Mouse (Mus musculus) forebrain, embryonic 15.5 days (tissue): Measurements from ENCODE around the gene Cntnap5b. TPM values are rescaled to one million over a fixed set of nuclear protein-coding genes. Genes with fewer than 3 reads are reported as not detected.

Experiments used
- ATAC-seq: fragments of 200-750 bp; cut with Nextera tagmentation; replicated peaks from 2 replicates; pipeline ENCODE4 v1.8.0; 2017; ENCODE audit warnings: mild to moderate bottlenecking, moderate TSS enrichment, moderate library complexity
- H3K27ac ChIP-seq: fragments of 300-500 bp; sonication (generic); replicated peaks from 2 replicates; pipeline ENCODE4 v1.5.1; 2015; ENCODE audit warnings: mild to moderate bottlenecking, inconsistent platforms
- H3K27me3 ChIP-seq: fragments of 300-500 bp; sonication (generic); 2 replicates; pipeline ENCODE4 v1.6.1; 2015; ENCODE audit warnings: inconsistent platforms
- H3K36me3 ChIP-seq: fragments of 300-500 bp; sonication (generic); 2 replicates; pipeline ENCODE4 v1.6.1; 2015; ENCODE audit warnings: mild to moderate bottlenecking, inconsistent platforms
- H3K4me1 ChIP-seq: fragments of 300-500 bp; sonication (generic); 2 replicates; pipeline ENCODE4 v1.6.1; 2015; ENCODE audit warnings: inconsistent platforms
- H3K4me2 ChIP-seq: fragments of 300-500 bp; sonication (generic); replicated peaks from 2 replicates; pipeline ENCODE4 v1.6.1; 2015; ENCODE audit warnings: mild to moderate bottlenecking, inconsistent platforms
- H3K4me3 ChIP-seq: fragments of 300-500 bp; sonication (generic); 2 replicates; pipeline ENCODE4 v1.5.1; 2015; ENCODE audit warnings: mild to moderate bottlenecking, inconsistent platforms
- H3K9ac ChIP-seq: fragments of 300-500 bp; sonication (generic); replicated peaks from 2 replicates; pipeline ENCODE4 v1.6.1; 2015; ENCODE audit warnings: mild to moderate bottlenecking, inconsistent platforms
- H3K9me3 ChIP-seq: fragments of 300-500 bp; sonication (generic); 2 replicates; pipeline ENCODE4 v1.6.1; 2016; ENCODE audit warnings: inconsistent platforms
- WGBS: fragments of 180-500 bp; shearing (Covaris S2); methylation state at CpG from one replicate; pipeline ENCODE4 v1.1.7; 2015; ENCODE audit warnings: mixed read lengths; 5-methylcytosine and 5-hydroxymethylcytosine counted together
- polyA plus RNA-seq: library from polyadenylated mRNA; unstranded; fragments of >200 nt; fragmentation: Nextera tagmentation; extraction: Ambion mirVana; gene quantifications from 2 replicates; pipeline ENCODE4 v1.2.1, GENCODE M21; 2015

Cntnap5b gene
- 1.2 and 1.6 TPM in 2 replicates for polyA plus RNA-seq

DNA sequence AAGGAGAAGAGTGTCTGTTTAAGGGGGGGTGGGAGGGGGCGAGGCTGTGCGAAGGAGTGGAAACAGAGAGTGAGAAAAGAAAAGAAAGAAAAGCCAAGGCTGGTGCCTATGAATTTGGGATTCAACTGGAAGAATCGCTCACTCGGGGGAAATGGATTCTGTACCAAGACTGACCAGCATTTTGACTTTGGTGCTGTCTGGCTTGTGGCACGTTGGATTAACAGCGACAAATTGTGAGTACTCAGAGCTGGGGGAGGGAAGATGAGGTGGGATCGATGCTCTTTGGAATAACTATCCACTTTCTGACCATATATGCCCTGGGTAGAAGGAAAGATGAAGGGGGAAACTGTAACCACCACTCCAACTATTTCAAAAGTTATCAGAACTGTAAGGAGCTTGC is at the start of gene Cntnap5b:
Gene Cntnap5b, plus strand, starts transcription at position 152 of the 400 bp plus-strand sequence.
- H3K4me1 ChIP-seq: peaks cover 5% of the 10 kb centered on the region; the same call in 1 of the 2 replicates
- WGBS: 24% methylated on average over 7 of the region's 7 CpGs
- peak within 1 kb of the TSS; percentile 36 for H3K9ac ChIP-seq
- no peaks in the 10 kb centered on the region for H3K9me3 ChIP-seq
- ATAC-seq: peak; percentile 17
- H3K4me3 ChIP-seq: peak within 1 kb of the TSS; percentile 42
- peak within 1 kb of the TSS; percentile 50 for H3K4me2 ChIP-seq
- H3K27me3 ChIP-seq: no peaks in the 10 kb centered on the region
- H3K36me3 ChIP-seq: no peaks in the 10 kb centered on the region
- no peak within 1 kb of the TSS for H3K27ac ChIP-seq

DNA sequence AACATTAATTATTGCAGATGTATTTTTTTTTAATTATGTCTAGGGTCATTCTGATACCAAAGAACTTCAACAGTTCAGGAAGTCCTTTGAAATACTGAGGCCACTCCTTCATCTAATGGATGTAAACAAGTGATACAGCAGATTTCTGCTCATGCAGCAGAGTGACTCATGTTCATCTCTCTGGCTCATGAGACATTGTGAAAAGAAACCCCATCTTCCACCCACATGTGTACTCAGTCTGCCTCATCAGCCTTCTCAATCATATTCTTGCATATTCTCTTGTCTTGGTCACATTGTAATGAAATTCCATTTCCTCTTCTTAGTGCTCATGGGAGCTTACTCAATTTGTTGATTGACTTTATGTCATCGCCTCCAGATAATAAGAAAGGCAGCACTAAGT is 12.6 kb upstream of the Cntnap5b start:
- Histone ChIP-seq H3K9me3 (no peaks in the 10 kb centered on the region), H3K27ac (no peak overlapping the region), H3K4me1 (no peaks in the 10 kb centered on the region), H3K36me3 (no peaks in the 10 kb centered on the region), H3K9ac (no peak overlapping the region), H3K27me3 (no peaks in the 10 kb centered on the region), H3K4me2 (no peak overlapping the region), H3K4me3 (no peak overlapping the region)
- no peak for ATAC-seq
- WGBS: 100% methylated on average over 1 of the region's 1 CpGs

DNA sequence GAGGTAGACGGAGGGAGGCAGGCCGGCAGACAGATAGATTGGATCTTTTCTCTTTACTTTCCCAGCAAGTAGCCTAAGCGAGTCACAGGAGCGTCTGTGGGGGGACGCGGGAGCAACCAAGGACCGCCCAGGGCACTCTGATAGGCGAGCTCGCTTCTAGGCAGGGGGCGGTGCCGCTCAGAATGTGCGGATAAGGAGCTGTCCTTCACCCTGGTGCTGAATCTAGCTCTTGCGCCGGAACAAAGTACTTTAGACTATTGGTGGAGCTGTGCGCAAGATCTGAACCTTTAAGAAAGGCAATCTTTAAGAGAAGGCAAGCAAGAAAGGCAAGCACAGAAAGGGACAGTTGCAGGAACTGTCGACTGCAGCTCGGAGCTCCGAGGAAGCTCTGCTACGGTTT is 382 bp upstream of the Cntnap5b start:
- peak overlapping the region; percentile 36 for H3K9ac ChIP-seq
- H3K4me3 ChIP-seq: peak overlapping the region; percentile 42

DNA sequence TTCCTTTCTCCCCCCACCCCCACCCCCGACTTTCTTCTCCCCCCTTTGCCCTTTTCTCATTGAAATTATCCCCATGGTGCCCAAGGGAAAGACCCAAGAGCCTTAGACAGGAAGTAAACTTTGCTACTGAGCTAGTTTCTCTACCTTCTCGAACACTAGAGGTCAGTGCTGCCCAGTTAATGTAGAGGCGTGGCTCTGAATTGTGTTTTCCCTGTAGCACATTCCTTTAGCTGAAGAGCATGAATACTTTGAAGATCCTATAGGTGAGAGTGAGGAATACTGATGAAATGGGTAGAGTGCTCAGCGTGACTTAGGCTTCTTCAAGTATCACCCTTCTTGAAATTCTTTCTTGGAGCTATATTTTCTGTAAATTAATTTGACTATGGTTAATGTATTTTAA is 1.6 kb downstream of the Cntnap5b start:
- Histone ChIP-seq H3K9me3 (no peaks in the 10 kb centered on the region), H3K9ac (no peak overlapping the region), H3K27ac (no peak overlapping the region), H3K36me3 (no peaks in the 10 kb centered on the region), H3K4me2 (no peak overlapping the region), H3K4me3 (peak overlapping the region; percentile 14), H3K27me3 (no peaks in the 10 kb centered on the region), H3K4me1 (peaks cover 5% of the 10 kb centered on the region; the same call in 1 of the 2 replicates)
- whole genome bisulfite sequencing: 6% methylated on average over 4 of the region's 4 CpGs
- ATAC-seq: 0 out of 2 replicates have a peak, but pooled peaks have one; percentile 18

More for the DNA sequence above, 382 bp upstream of the Cntnap5b start:
- Histone ChIP-seq H3K9me3 (no peaks in the 10 kb centered on the region), H3K27ac (no peak overlapping the region), H3K27me3 (no peaks in the 10 kb centered on the region), H3K36me3 (no peaks in the 10 kb centered on the region), H3K4me2 (peak overlapping the region; percentile 50), H3K4me1 (peaks cover 5% of the 10 kb centered on the region; the same call in 1 of the 2 replicates)
- under 1% methylated on average over 19 of the region's 19 CpGs for WGBS
- ATAC-seq: peak; percentile 96

DNA sequence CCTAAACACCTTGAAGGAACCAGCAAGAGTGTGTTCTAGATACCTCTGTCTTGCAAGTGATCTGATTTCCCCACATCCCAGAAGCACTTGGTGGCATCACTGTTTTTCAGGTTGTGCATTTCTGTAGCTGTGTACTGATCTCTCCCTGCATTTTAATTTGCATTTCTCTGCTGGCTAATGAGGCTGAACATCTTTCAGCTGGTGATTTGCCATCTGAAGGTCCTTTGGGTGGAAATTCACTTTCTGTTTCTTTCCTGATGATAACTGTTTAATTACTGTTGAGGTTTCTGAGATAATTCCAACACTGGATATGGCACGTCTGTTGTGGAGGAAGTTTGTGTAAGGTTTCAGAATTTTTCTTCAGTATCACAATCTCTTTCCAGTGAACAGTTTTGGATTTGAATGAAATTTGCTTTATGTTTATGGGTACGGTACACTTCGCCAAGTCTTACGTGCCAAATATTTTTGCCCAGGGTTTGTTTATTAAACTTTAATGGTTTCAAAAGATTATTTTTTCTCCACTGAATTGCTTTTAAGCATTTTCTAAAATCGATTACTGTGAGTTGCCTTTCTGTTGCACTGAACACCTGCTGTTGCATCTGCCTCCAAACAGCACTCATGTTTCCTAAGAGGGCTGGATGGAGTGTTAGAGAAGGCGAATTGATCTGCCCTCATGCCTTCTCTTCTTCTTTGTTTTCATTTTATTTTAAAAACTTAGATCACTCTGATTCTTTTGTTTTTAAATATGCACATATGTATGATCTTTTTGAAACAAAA is 41.0 kb downstream of the Cntnap5b start:
- Histone ChIP-seq H3K9ac (no peak overlapping the region), H3K27ac (no peak overlapping the region), H3K4me2 (no peak overlapping the region), H3K27me3 (no peaks in the 10 kb centered on the region), H3K9me3 (no peaks in the 10 kb centered on the region), H3K4me3 (no peak overlapping the region), H3K36me3 (no peaks in the 10 kb centered on the region), H3K4me1 (no peaks in the 10 kb centered on the region)
- WGBS: 80% methylated on average over 6 of the region's 6 CpGs
- ATAC-seq: no peak

DNA sequence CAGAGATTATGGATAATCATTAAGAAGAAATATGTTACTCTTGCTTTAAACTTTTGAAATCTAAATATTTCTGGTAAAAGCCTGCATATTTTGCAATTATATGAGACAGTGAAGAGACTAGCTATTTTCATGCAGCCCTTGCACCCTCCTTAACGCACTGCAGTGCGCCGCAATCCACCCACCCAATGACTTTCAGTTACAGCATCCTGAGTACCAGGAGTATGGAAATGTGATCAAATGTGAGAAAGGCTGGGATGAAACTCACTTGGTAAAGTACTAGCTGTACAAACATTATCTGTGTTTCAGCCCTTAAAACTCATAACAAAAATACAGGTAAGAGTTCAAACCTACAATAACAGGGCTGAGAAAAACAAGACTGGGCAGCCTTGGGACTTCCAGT is 99.8 kb downstream of the Cntnap5b start:
- no peak for ATAC-seq
- 94% methylated on average over 3 of the region's 3 CpGs for WGBS
- H3K4me3 ChIP-seq: no peak overlapping the region

DNA sequence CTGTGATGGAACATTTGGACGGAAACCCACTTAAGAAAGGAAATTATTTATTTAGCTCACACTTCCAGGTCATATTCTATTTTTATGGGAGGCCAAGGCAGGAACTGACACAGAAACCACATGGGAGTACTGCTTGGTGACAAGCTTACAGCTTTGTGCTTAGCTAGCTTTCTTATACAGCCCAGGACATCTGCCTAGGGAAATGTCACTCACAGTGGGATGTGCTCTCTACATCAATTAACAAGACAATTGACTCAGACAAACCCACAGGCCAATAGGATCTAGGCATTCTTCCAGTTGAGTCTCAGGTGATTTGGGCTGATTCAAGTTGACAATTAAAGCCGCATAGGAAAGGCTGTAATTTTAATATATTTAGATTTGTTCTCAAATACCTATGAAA is 135.2 kb downstream of the Cntnap5b start:
- H3K4me1 ChIP-seq: no peaks in the 10 kb centered on the region
- 68% methylated on average over 2 of the region's 2 CpGs for WGBS
- ATAC-seq: no peak
- H3K27ac ChIP-seq: no peak overlapping the region
- no peaks in the 10 kb centered on the region for H3K36me3 ChIP-seq
- H3K4me3 ChIP-seq: no peak overlapping the region
- H3K4me2 ChIP-seq: no peak overlapping the region
- H3K9ac ChIP-seq: no peak overlapping the region
- H3K27me3 ChIP-seq: no peaks in the 10 kb centered on the region
- H3K9me3 ChIP-seq: no peaks in the 10 kb centered on the region

More for the DNA sequence above, 99.8 kb downstream of the Cntnap5b start:
- H3K9ac ChIP-seq: no peak overlapping the region
- no peak overlapping the region for H3K27ac ChIP-seq
- no peaks in the 10 kb centered on the region for H3K9me3 ChIP-seq
- H3K36me3 ChIP-seq: no peaks in the 10 kb centered on the region
- H3K4me2 ChIP-seq: no peak overlapping the region
- H3K27me3 ChIP-seq: no peaks in the 10 kb centered on the region
- H3K4me1 ChIP-seq: no peaks in the 10 kb centered on the region

DNA sequence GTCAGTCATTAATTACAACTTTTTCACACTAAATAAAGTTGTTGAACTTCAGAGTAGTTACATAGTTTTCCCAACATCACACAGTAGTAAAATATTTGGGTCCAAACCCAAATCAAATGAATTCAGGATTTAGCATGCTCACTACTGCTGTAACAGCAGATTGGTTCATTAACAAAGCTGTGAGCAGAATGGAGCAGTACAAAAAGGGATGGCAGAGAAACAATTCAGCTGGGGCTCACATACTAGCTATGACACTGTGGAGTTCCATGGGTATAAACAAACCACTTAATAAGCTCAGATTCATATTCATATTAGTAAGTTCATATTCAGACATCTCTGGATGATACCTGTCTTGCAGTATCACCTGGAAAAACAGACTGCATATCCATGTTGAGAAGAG is 170.9 kb downstream of the Cntnap5b start:
- no peaks in the 10 kb centered on the region for H3K4me1 ChIP-seq
- H3K36me3 ChIP-seq: no peaks in the 10 kb centered on the region
- ATAC-seq: no peak
- no peaks in the 10 kb centered on the region for H3K27me3 ChIP-seq
- H3K4me2 ChIP-seq: no peak overlapping the region
- H3K9ac ChIP-seq: no peak overlapping the region
- H3K9me3 ChIP-seq: no peaks in the 10 kb centered on the region
- no peak overlapping the region for H3K4me3 ChIP-seq
- no peak overlapping the region for H3K27ac ChIP-seq

DNA sequence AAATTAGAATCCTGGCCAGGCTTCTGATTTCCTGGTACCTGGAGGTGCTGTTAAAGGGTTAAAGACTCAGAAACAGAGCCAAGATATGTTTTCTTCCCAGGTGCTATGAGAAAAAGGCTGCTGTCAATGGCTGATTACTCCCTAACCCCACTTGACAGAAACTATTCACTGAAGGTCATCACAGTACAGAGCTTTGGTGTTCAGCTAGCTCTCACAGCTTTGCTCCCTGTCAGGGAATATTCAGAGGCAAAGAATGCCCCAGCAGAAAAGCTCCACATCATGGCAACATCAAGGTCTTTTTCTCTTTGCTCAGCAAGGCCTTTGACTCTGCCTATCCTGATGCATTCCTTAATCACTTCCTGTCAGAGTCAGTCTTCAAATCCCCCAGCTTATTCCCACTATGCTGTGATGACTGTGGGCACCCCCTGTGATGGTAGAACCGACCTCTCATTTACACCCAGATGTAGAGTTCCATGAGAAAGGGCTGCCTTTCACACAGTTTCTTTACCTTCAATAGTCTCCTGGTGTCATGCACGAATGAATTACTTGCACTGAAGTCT is 186.9 kb downstream of the Cntnap5b start:
- H3K36me3 ChIP-seq: no peaks in the 10 kb centered on the region
- H3K9ac ChIP-seq: no peak overlapping the region
- no peaks in the 10 kb centered on the region for H3K9me3 ChIP-seq
- H3K4me3 ChIP-seq: no peak overlapping the region
- whole genome bisulfite sequencing: 3% methylated on average over 2 of the region's 2 CpGs
- no peaks in the 10 kb centered on the region for H3K27me3 ChIP-seq
- H3K4me1 ChIP-seq: no peaks in the 10 kb centered on the region
- no peak overlapping the region for H3K27ac ChIP-seq
- 0 out of 2 replicates have a peak, but pooled peaks have one; percentile 51 for ATAC-seq
- no peak overlapping the region for H3K4me2 ChIP-seq

DNA sequence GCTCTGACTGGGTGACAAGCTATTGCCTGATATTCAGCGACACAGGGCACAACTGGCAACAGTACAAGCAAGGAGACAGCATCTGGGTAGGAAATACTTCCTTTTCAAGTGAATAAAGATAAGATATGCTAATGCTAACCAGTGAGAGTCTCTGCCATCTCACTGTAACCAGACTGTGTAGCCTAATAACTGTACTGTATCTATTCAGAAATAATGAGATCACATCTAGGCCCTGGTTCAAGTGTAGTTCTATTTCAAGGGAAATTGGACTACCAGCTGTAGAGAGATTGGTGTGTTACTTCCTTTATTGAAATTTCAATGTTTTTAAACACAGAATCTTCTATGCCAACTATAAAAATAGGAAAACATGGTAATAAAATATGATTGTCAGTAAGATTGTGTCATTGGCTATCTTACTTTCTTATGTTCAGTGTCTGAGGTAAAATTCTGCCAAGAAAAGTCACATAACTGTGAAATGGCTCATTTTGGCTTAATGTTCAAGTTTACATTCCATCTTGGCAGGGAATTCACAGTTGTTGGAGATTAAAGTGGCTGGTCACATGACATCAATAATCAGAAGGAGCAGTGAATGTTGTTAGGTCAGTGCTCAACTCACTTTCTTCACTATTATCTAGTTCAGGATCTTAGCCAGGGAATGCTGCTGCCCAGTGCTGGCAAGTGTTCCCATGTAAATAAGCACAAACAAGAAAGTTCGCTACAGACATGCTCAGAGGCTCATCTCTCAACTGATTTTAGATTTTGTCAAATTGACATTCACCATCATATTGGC is 194.9 kb downstream of the Cntnap5b start:
- Histone ChIP-seq H3K4me2 (no peak overlapping the region), H3K4me1 (peaks cover 9% of the 10 kb centered on the region), H3K27ac (no peak overlapping the region), H3K4me3 (no peak overlapping the region), H3K9me3 (no peaks in the 10 kb centered on the region), H3K9ac (no peak overlapping the region), H3K36me3 (no peaks in the 10 kb centered on the region), H3K27me3 (no peaks in the 10 kb centered on the region)
- 74% methylated on average over 2 of the region's 2 CpGs for WGBS
- ATAC-seq: peak; percentile 87

DNA sequence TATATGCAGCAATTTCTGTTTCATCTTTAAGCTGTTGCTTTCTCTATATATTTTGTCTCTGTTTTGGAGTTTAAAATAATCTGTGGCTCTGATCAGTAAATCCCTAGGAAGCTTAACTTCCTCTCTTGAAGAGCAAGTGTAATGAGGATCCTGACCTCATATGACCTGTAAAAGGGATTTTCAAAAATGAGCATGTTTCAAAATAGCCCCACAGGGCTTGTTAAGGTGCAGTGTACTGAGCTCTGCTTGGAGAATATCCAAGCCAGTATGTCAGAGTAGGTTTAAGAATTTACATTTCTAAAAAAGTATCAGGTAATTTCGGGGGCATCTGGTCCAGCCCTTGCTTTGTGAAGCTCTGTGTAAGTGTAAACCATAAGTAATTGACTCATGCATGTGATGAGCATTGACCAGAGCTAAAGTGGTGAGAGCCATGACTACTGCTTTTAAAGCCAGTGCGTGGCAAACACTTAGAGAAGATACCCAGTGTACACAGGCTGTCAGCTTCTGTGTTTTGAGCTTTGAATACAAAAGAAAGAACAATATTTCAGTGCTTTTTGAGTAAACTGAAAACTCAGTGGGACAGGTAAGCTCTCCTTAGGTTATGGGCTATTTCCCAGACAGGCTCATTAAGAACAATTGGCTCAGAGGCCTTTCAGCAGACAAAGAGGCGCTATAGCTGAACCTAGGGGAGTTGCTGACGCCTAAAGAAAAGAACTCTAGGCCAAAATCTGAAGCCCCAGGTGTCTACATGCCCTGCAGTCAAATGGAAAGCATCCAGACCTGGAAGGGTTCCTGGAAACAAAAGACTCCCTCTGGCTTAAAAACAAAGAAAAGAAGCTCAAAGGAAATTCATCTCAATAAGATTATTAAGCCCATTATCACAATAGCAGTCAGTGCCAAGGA is 197.9 kb downstream of the Cntnap5b start:
- Histone ChIP-seq H3K4me2 (no peak overlapping the region), H3K9me3 (no peaks in the 10 kb centered on the region), H3K4me3 (no peak overlapping the region), H3K36me3 (no peaks in the 10 kb centered on the region), H3K27me3 (no peaks in the 10 kb centered on the region), H3K27ac (no peak overlapping the region), H3K9ac (no peak overlapping the region), H3K4me1 (peaks cover 9% of the 10 kb centered on the region)
- 10% methylated on average over 4 of the region's 4 CpGs for WGBS
- ATAC-seq: no peak
